Mouse (Mus musculus): ENCODE results near the gene Syne2. TPM values are rescaled to one million over a fixed set of nuclear protein-coding genes. Genes with fewer than 3 reads are reported as not detected.

The Syne2 gene
- polyA plus RNA-seq, 1 experiment = 14.3 TPM

GRCm38 (mm10) chr12:75860843-75861242, 42.9 kb downstream of the Syne2 start:
- no peak for DNase-seq (ENCODE audit: low read depth in 1 of 2, low spot score in 2 of 2)
- no peak overlapping the region for H3K4me3 ChIP-seq (ENCODE audit: extremely low read depth, insufficient read depth, insufficient read length)
- TF ChIP-seq POLR2A (IDR thresholded peaks at IDR 0.05; ENCODE audit: low read depth, low read length) (no peak), CTCF (IDR thresholded peaks at IDR 0.05; ENCODE audit: extremely low read depth, insufficient read depth, insufficient read length, insufficient replicate concordance) (no peak)
- H3K4me1 ChIP-seq (ENCODE audit: control insufficient read depth, insufficient read depth, insufficient read length) = no peaks in the 10 kb centered on the region
- no peaks in the 10 kb centered on the region for H3K27me3 ChIP-seq (ENCODE audit: control insufficient read depth, insufficient read depth, low read length)
- H3K27ac ChIP-seq (ENCODE audit: insufficient read depth, low read length) = no peak overlapping the region
- 99% methylated on average over 6 of the region's 6 CpGs for WGBS
- H3K36me3 ChIP-seq (ENCODE audit: control insufficient read depth, insufficient read depth, low read length) = no peaks in the 10 kb centered on the region

GRCm38 (mm10) chr12:75865166-75865565, 47.2 kb downstream of the Syne2 start:
- Histone ChIP-seq H3K27me3 (ENCODE audit: control insufficient read depth, insufficient read depth, low read length) (no peaks in the 10 kb centered on the region), H3K27ac (ENCODE audit: insufficient read depth, low read length) (no peak overlapping the region), H3K4me3 (ENCODE audit: extremely low read depth, insufficient read depth, insufficient read length) (no peak overlapping the region), H3K4me1 (ENCODE audit: control insufficient read depth, insufficient read depth, insufficient read length) (no peaks in the 10 kb centered on the region), H3K36me3 (ENCODE audit: control insufficient read depth, insufficient read depth, low read length) (no peaks in the 10 kb centered on the region)
- TF ChIP-seq CTCF (IDR thresholded peaks at IDR 0.05; ENCODE audit: extremely low read depth, insufficient read depth, insufficient read length, insufficient replicate concordance) (no peak), POLR2A (IDR thresholded peaks at IDR 0.05; ENCODE audit: low read depth, low read length) (no peak)
- WGBS = 94% methylated on average over 2 of the region's 2 CpGs
- no peak for DNase-seq (ENCODE audit: low read depth in 1 of 2, low spot score in 2 of 2)

GRCm38 (mm10) chr12:75866419-75867373, 48.8 kb downstream of the Syne2 start:
- WGBS = 88% methylated on average over 17 of the region's 17 CpGs
- Histone ChIP-seq H3K27me3 (ENCODE audit: control insufficient read depth, insufficient read depth, low read length) (no peaks in the 10 kb centered on the region), H3K4me1 (ENCODE audit: control insufficient read depth, insufficient read depth, insufficient read length) (no peaks in the 10 kb centered on the region), H3K4me3 (ENCODE audit: extremely low read depth, insufficient read depth, insufficient read length) (no peak overlapping the region), H3K27ac (ENCODE audit: insufficient read depth, low read length) (no peak overlapping the region), H3K36me3 (ENCODE audit: control insufficient read depth, insufficient read depth, low read length) (no peaks in the 10 kb centered on the region)
- no peak for DNase-seq (ENCODE audit: low read depth in 1 of 2, low spot score in 2 of 2)
- TF ChIP-seq POLR2A (IDR thresholded peaks at IDR 0.05; ENCODE audit: low read depth, low read length) (no peak), CTCF (IDR thresholded peaks at IDR 0.05; ENCODE audit: extremely low read depth, insufficient read depth, insufficient read length, insufficient replicate concordance) (no peak)

GRCm38 (mm10) chr12:75873546-75874235, 55.8 kb downstream of the Syne2 start:
- no peak overlapping the region for H3K4me3 ChIP-seq (ENCODE audit: extremely low read depth, insufficient read depth, insufficient read length)
- WGBS = 91% methylated on average over 9 of the region's 9 CpGs
- TF ChIP-seq CTCF (IDR thresholded peaks at IDR 0.05; ENCODE audit: extremely low read depth, insufficient read depth, insufficient read length, insufficient replicate concordance) = no peak
- no peak for TF ChIP-seq POLR2A (IDR thresholded peaks at IDR 0.05; ENCODE audit: low read depth, low read length)
- H3K36me3 ChIP-seq (ENCODE audit: control insufficient read depth, insufficient read depth, low read length) = no peaks in the 10 kb centered on the region
- H3K27ac ChIP-seq (ENCODE audit: insufficient read depth, low read length) = no peak overlapping the region
- H3K4me1 ChIP-seq (ENCODE audit: control insufficient read depth, insufficient read depth, insufficient read length) = no peaks in the 10 kb centered on the region
- no peaks in the 10 kb centered on the region for H3K27me3 ChIP-seq (ENCODE audit: control insufficient read depth, insufficient read depth, low read length)
- no peak for DNase-seq (ENCODE audit: low read depth in 1 of 2, low spot score in 2 of 2)

GRCm38 (mm10) chr12:75874287-75874994, 56.5 kb downstream of the Syne2 start:
- WGBS = 87% methylated on average over 12 of the region's 12 CpGs
- no peaks in the 10 kb centered on the region for H3K4me1 ChIP-seq (ENCODE audit: control insufficient read depth, insufficient read depth, insufficient read length)
- H3K27me3 ChIP-seq (ENCODE audit: control insufficient read depth, insufficient read depth, low read length) = no peaks in the 10 kb centered on the region
- H3K4me3 ChIP-seq (ENCODE audit: extremely low read depth, insufficient read depth, insufficient read length) = no peak overlapping the region
- H3K36me3 ChIP-seq (ENCODE audit: control insufficient read depth, insufficient read depth, low read length) = no peaks in the 10 kb centered on the region
- no peak overlapping the region for H3K27ac ChIP-seq (ENCODE audit: insufficient read depth, low read length)
- TF ChIP-seq POLR2A (IDR thresholded peaks at IDR 0.05; ENCODE audit: low read depth, low read length) (no peak), CTCF (IDR thresholded peaks at IDR 0.05; ENCODE audit: extremely low read depth, insufficient read depth, insufficient read length, insufficient replicate concordance) (no peak)
- DNase-seq (ENCODE audit: low read depth in 1 of 2, low spot score in 2 of 2) = no peak

GRCm38 (mm10) chr12:75879636-75880317, 61.8 kb downstream of the Syne2 start:
- Histone ChIP-seq H3K36me3 (ENCODE audit: control insufficient read depth, insufficient read depth, low read length) (no peaks in the 10 kb centered on the region), H3K27ac (ENCODE audit: insufficient read depth, low read length) (no peak overlapping the region), H3K27me3 (ENCODE audit: control insufficient read depth, insufficient read depth, low read length) (no peaks in the 10 kb centered on the region), H3K4me1 (ENCODE audit: control insufficient read depth, insufficient read depth, insufficient read length) (no peaks in the 10 kb centered on the region), H3K4me3 (ENCODE audit: extremely low read depth, insufficient read depth, insufficient read length) (no peak overlapping the region)
- no peak for DNase-seq (ENCODE audit: low read depth in 1 of 2, low spot score in 2 of 2)
- 88% methylated on average over 12 of the region's 12 CpGs for WGBS
- TF ChIP-seq POLR2A (IDR thresholded peaks at IDR 0.05; ENCODE audit: low read depth, low read length) = no peak
- no peak for TF ChIP-seq CTCF (IDR thresholded peaks at IDR 0.05; ENCODE audit: extremely low read depth, insufficient read depth, insufficient read length, insufficient replicate concordance)

Data from spleen, adult 2 months (tissue).